Mouse (Mus musculus): ENCODE data around the gene Sprn.

Gene Sprn

GRCm38 (mm10) chr7:140154218-140154927 lies at the start of gene Sprn:
TSS of gene Sprn (minus strand) at chr7:140154877.
- no peak for DNase-seq (ENCODE audit: extremely low read depth, insufficient read length, low spot score)

- DNase-seq (ENCODE audit: extremely low read depth, insufficient read length, low spot score), result no peak
These were observed 46.4 kb upstream of the Sprn start for GRCm38 (mm10) chr7:140201090-140201489.

GRCm38 (mm10) chr7:140196002-140196401 lies 41.3 kb upstream of the Sprn start:
- DNase-seq (ENCODE audit: extremely low read depth, insufficient read length, low spot score), result no peak

GRCm38 (mm10) chr7:140194031-140194430 lies 39.4 kb upstream of the Sprn start:
- DNase-seq (ENCODE audit: extremely low read depth, insufficient read length, low spot score), result no peak

- no peak for DNase-seq (ENCODE audit: extremely low read depth, insufficient read length, low spot score)
These were observed 38.2 kb upstream of the Sprn start for GRCm38 (mm10) chr7:140192851-140193250.

GRCm38 (mm10) chr7:140192445-140192844 lies 37.8 kb upstream of the Sprn start:
- DNase-seq (ENCODE audit: extremely low read depth, insufficient read length, low spot score), result no peak

- DNase-seq (ENCODE audit: extremely low read depth, insufficient read length, low spot score), result no peak
These were observed 35.8 kb upstream of the Sprn start for GRCm38 (mm10) chr7:140190435-140190834.

- DNase-seq (ENCODE audit: extremely low read depth, insufficient read length, low spot score), result no peak
These were observed 34.0 kb upstream of the Sprn start for GRCm38 (mm10) chr7:140188391-140189328.

GRCm38 (mm10) chr7:140187721-140188390 lies 33.2 kb upstream of the Sprn start:
- DNase-seq (ENCODE audit: extremely low read depth, insufficient read length, low spot score), result no peak

GRCm38 (mm10) chr7:140186646-140187620 lies 32.3 kb upstream of the Sprn start:
- no peak for DNase-seq (ENCODE audit: extremely low read depth, insufficient read length, low spot score)

GRCm38 (mm10) chr7:140184206-140184605 lies 29.5 kb upstream of the Sprn start:
- no peak for DNase-seq (ENCODE audit: extremely low read depth, insufficient read length, low spot score)

GRCm38 (mm10) chr7:140180692-140181091 lies 26.0 kb upstream of the Sprn start:
- no peak for DNase-seq (ENCODE audit: extremely low read depth, insufficient read length, low spot score)

- DNase-seq (ENCODE audit: extremely low read depth, insufficient read length, low spot score), result no peak
These were observed 24.5 kb upstream of the Sprn start for GRCm38 (mm10) chr7:140179176-140179575.

GRCm38 (mm10) chr7:140172936-140173335 lies 18.3 kb upstream of the Sprn start, which contains the start of gene Olfr523:
TSS of gene Olfr523 (plus strand) at chr7:140173217.
- no peak for DNase-seq (ENCODE audit: extremely low read depth, insufficient read length, low spot score)

GRCm38 (mm10) chr7:140170863-140171262 lies 16.2 kb upstream of the Sprn start:
- no peak for DNase-seq (ENCODE audit: extremely low read depth, insufficient read length, low spot score)

GRCm38 (mm10) chr7:140169386-140169785 lies 14.7 kb upstream of the Sprn start:
- no peak for DNase-seq (ENCODE audit: extremely low read depth, insufficient read length, low spot score)

GRCm38 (mm10) chr7:140167950-140168349 lies 13.3 kb upstream of the Sprn start:
- DNase-seq (ENCODE audit: extremely low read depth, insufficient read length, low spot score), result no peak

- DNase-seq (ENCODE audit: extremely low read depth, insufficient read length, low spot score), result no peak
These were observed 10.0 kb upstream of the Sprn start, which contains the start of gene Olfr522 for GRCm38 (mm10) chr7:140164664-140165063. TSS of gene Olfr522 (minus strand) at chr7:140164764.

- no peak for DNase-seq (ENCODE audit: extremely low read depth, insufficient read length, low spot score)
These were observed 5.7 kb upstream of the Sprn start for GRCm38 (mm10) chr7:140160363-140160762.

GRCm38 (mm10) chr7:140153829-140154217 lies 854 bp downstream of the Sprn start:
- no peak for DNase-seq (ENCODE audit: extremely low read depth, insufficient read length, low spot score)

Measured in 3134 (cell line).